Mouse (Mus musculus) liver, adult 2 months (tissue): Measurements from ENCODE around the gene Cdyl2. TPM values are rescaled to one million over a fixed set of nuclear protein-coding genes. Genes with fewer than 3 reads are reported as not detected.

Experiments used
- DNase-seq: peaks from one replicate; pipeline ENCODE4 v3.0.0-alpha.2; 2011; ENCODE audit warnings: low read depth, low spot score; ENCODE audit errors: extremely low read depth
- H3K27ac ChIP-seq: fragments of 200-500 bp; replicated peaks from 2 replicates; pipeline ENCODE4 v1.5.1; 2012; ENCODE audit warnings: low read depth, mild to moderate bottlenecking, control low read depth, inconsistent platforms, low read length; ENCODE audit not compliant: insufficient read depth
- H3K27me3 ChIP-seq: fragments of 200-500 bp; 2 replicates; pipeline ENCODE4 v1.6.1; 2012; ENCODE audit warnings: mild to moderate bottlenecking, moderate library complexity, low read length, inconsistent platforms; ENCODE audit not compliant: control insufficient read depth, insufficient read depth
- H3K36me3 ChIP-seq: fragments of 200-500 bp; 2 replicates; pipeline ENCODE4 v1.6.1; 2012; ENCODE audit warnings: low read length, inconsistent platforms; ENCODE audit not compliant: control insufficient read depth, insufficient read depth
- H3K4me1 ChIP-seq: fragments of 200-500 bp; 2 replicates; pipeline ENCODE4 v1.6.1; 2011; ENCODE audit warnings: low read length; ENCODE audit not compliant: control insufficient read depth, insufficient read depth
- H3K4me3 ChIP-seq: fragments of 200-500 bp; 2 replicates; pipeline ENCODE4 v1.5.1; 2011; ENCODE audit warnings: low read depth, mild to moderate bottlenecking, control low read depth, low read length, moderate library complexity; ENCODE audit not compliant: insufficient read depth
- H3K79me2 ChIP-seq: fragments of 200-500 bp; 2 replicates; pipeline ENCODE4 v1.6.1; 2012; ENCODE audit warnings: inconsistent platforms, mild to moderate bottlenecking, low read length, moderate library complexity; ENCODE audit not compliant: control insufficient read depth, insufficient read depth
- H3K9ac ChIP-seq: fragments of 200-500 bp; 2 replicates; pipeline ENCODE4 v1.6.1; 2012; ENCODE audit warnings: low read depth, mild to moderate bottlenecking, control low read depth, inconsistent platforms, low read length
- CTCF ChIP-seq: fragments of 200-500 bp; IDR thresholded peaks from 2 replicates; pipeline ENCODE4 v1.5.1; 2011; ENCODE audit warnings: low read depth, low read length, control low read depth
- POLR2A ChIP-seq: fragments of 200-500 bp; IDR thresholded peaks from 2 replicates; pipeline ENCODE4 v1.6.1; 2011; ENCODE audit warnings: low read length, control low read depth; ENCODE audit not compliant: insufficient read depth; ENCODE audit errors: extremely low read depth
- WGBS: fragments of 180-500 bp; shearing (Covaris S2); methylation state at CpG from one replicate; pipeline ENCODE4 v1.1.7; 2018; 5-methylcytosine and 5-hydroxymethylcytosine counted together
- polyA plus RNA-seq: library from polyadenylated mRNA; depleted of rRNA; stranded (reverse); fragments of >200 nt; gene quantifications from 2 replicates; pipeline ENCODE4 v1.2.3, GENCODE M21; 2012
- total RNA-seq: library from RNA; depleted of rRNA; stranded (reverse); fragments of >200 nt; gene quantifications from 2 replicates; pipeline ENCODE4 v1.2.3, GENCODE M21; 2014

Gene Cdyl2
- total and polyA plus RNA-seq, 2 experiments: 0.81 to 1.1 TPM

- TF ChIP-seq POLR2A (no peak), CTCF (peak; percentile 64)
- WGBS: 96% methylated on average over 4 of the region's 4 CpGs
Measured at GRCm38 (mm10) chr8:116602806-116603205, 130.0 kb downstream of the Cdyl2 start.

GRCm38 (mm10) chr8:116599728-116600127, 133.1 kb downstream of the Cdyl2 start:
- no peak for DNase-seq
- TF ChIP-seq CTCF (no peak), POLR2A (no peak)
- Histone ChIP-seq H3K4me3 (no peak overlapping the region), H3K27me3 (no peaks in the 10 kb centered on the region), H3K9ac (no peak overlapping the region), H3K36me3 (no peaks in the 10 kb centered on the region), H3K79me2 (no peaks in the 10 kb centered on the region), H3K27ac (no peak overlapping the region), H3K4me1 (no peaks in the 10 kb centered on the region)
- whole genome bisulfite sequencing: 77% methylated on average over 6 of the region's 6 CpGs

More at GRCm38 (mm10) chr8:116602806-116603205, 130.0 kb downstream of the Cdyl2 start:
- Histone ChIP-seq H3K4me3 (no peak overlapping the region), H3K27me3 (no peaks in the 10 kb centered on the region), H3K4me1 (no peaks in the 10 kb centered on the region), H3K27ac (no peak overlapping the region), H3K79me2 (no peaks in the 10 kb centered on the region), H3K9ac (no peak overlapping the region), H3K36me3 (no peaks in the 10 kb centered on the region)
- no peak for DNase-seq

- no peak overlapping the region for H3K9ac ChIP-seq
- 88% methylated on average over 10 of the region's 10 CpGs for WGBS
Measured at GRCm38 (mm10) chr8:116591226-116591625, 141.6 kb downstream of the Cdyl2 start.

GRCm38 (mm10) chr8:116590546-116590945, 142.2 kb downstream of the Cdyl2 start:
- no peak overlapping the region for H3K4me3 ChIP-seq
- H3K4me1 ChIP-seq: no peaks in the 10 kb centered on the region
- no peaks in the 10 kb centered on the region for H3K79me2 ChIP-seq
- no peaks in the 10 kb centered on the region for H3K36me3 ChIP-seq
- no peak for TF ChIP-seq CTCF
- no peak for TF ChIP-seq POLR2A
- DNase-seq: no peak
- 94% methylated on average over 4 of the region's 4 CpGs for WGBS
- no peak overlapping the region for H3K27ac ChIP-seq
- no peaks in the 10 kb centered on the region for H3K27me3 ChIP-seq
- H3K9ac ChIP-seq: no peak overlapping the region

More at GRCm38 (mm10) chr8:116591226-116591625, 141.6 kb downstream of the Cdyl2 start:
- TF ChIP-seq CTCF (no peak), POLR2A (no peak)
- no peaks in the 10 kb centered on the region for H3K79me2 ChIP-seq
- no peak for DNase-seq
- H3K4me3 ChIP-seq: no peak overlapping the region
- H3K36me3 ChIP-seq: no peaks in the 10 kb centered on the region
- H3K27ac ChIP-seq: no peak overlapping the region
- H3K27me3 ChIP-seq: no peaks in the 10 kb centered on the region
- H3K4me1 ChIP-seq: no peaks in the 10 kb centered on the region

- WGBS: 90% methylated on average over 14 of the region's 14 CpGs
- no peaks in the 10 kb centered on the region for H3K36me3 ChIP-seq
- no peak overlapping the region for H3K4me3 ChIP-seq
- no peak overlapping the region for H3K9ac ChIP-seq
- no peak overlapping the region for H3K27ac ChIP-seq
- no peaks in the 10 kb centered on the region for H3K4me1 ChIP-seq
- no peaks in the 10 kb centered on the region for H3K27me3 ChIP-seq
- no peaks in the 10 kb centered on the region for H3K79me2 ChIP-seq
- no peak for DNase-seq
- TF ChIP-seq POLR2A (no peak), CTCF (no peak)
Measured at GRCm38 (mm10) chr8:116590106-116590505, 142.7 kb downstream of the Cdyl2 start.

- TF ChIP-seq POLR2A (no peak), CTCF (no peak)
- Histone ChIP-seq H3K27me3 (no peaks in the 10 kb centered on the region), H3K9ac (no peak overlapping the region), H3K4me1 (no peaks in the 10 kb centered on the region), H3K79me2 (no peaks in the 10 kb centered on the region), H3K36me3 (no peaks in the 10 kb centered on the region), H3K27ac (no peak overlapping the region), H3K4me3 (no peak overlapping the region)
- DNase-seq: no peak
- 78% methylated on average over 19 of the region's 19 CpGs for WGBS
Measured at GRCm38 (mm10) chr8:116587616-116588468, 144.9 kb downstream of the Cdyl2 start.
